ENCODE assay signal across 9 mouse cellular contexts in genomic region chr11:104246171-104246694, GRCm38 (mm10). TPM values are rescaled to one million over a fixed set of nuclear protein-coding genes. Genes with fewer than 3 reads are reported as not detected.
DNase-seq lines count a peak whose midpoint lies in the region; ATAC-seq and TF ChIP-seq lines count a peak whose summit lies in the region.
"Had no signal": no experiment of that assay in that cellular context is flagged by ENCODE, and none has a peak within 500 bp of the region (broad histone marks: within the 10 kb centered on the region; RNA-seq: fewer than 3 reads in every experiment).

No protein-coding gene starts in this region.

- no peak for TF ChIP-seq CTCF in liver, adult 2 months (IDR thresholded peaks at IDR 0.05; ENCODE audit: low read depth, low read length)
- TF ChIP-seq CTCF in kidney, postnatal 0 days (IDR thresholded peaks at IDR 0.05; ENCODE audit: low read depth), result no peak

- H3K4me3 ChIP-seq in liver, adult 2 months (ENCODE audit: insufficient read depth, low read depth, low read length), result no peak overlapping the region
- H3K4me3 ChIP-seq in embryonic facial prominence, embryonic 15.5 days (replicated peaks), result no peak overlapping the region
- H3K4me3 ChIP-seq in kidney, postnatal 0 days (replicated peaks; ENCODE audit: low read depth, low read length), result no peak overlapping the region

- no peaks in the 10 kb centered on the region for H3K79me2 ChIP-seq in liver, adult 2 months (ENCODE audit: control insufficient read depth, insufficient read depth, low read length)

- no peak overlapping the region for H3K27ac ChIP-seq in liver, adult 2 months (replicated peaks; ENCODE audit: insufficient read depth, low read depth, low read length)
- H3K27ac ChIP-seq in embryonic facial prominence, embryonic 15.5 days (replicated peaks), result no peak overlapping the region
- peak overlapping the region; percentile 62 for H3K27ac ChIP-seq in kidney, postnatal 0 days

- H3K9ac ChIP-seq in liver, adult 2 months (ENCODE audit: low read depth, low read length), result no peak overlapping the region
- H3K9ac ChIP-seq in embryonic facial prominence, embryonic 15.5 days, result no peak overlapping the region
- H3K9ac ChIP-seq in kidney, postnatal 0 days (ENCODE audit: low read depth, low read length), result no peak overlapping the region

- H3K27me3 ChIP-seq in liver, adult 2 months (ENCODE audit: control insufficient read depth, insufficient read depth, low read length), result no peaks in the 10 kb centered on the region
- H3K27me3 ChIP-seq in embryonic facial prominence, embryonic 15.5 days, result no peaks in the 10 kb centered on the region
- H3K27me3 ChIP-seq in kidney, postnatal 0 days (ENCODE audit: insufficient read depth, low read length), result no peaks in the 10 kb centered on the region

- 0 out of 2 replicates have a peak, but pooled peaks have one; percentile 51 for ATAC-seq in embryonic facial prominence, embryonic 15.5 days (ENCODE audit: insufficient number of reproducible peaks, low FRiP score, low TSS enrichment, low read depth)
- ATAC-seq in kidney, postnatal 0 days (replicated peaks; ENCODE audit: low FRiP score, low read depth), result peak; percentile 91

- TF ChIP-seq POLR2A in liver, adult 2 months (IDR thresholded peaks at IDR 0.05; ENCODE audit: extremely low read depth, insufficient read depth, low read length), result no peak

- 17% methylated on average over 6 of the region's 6 CpGs for WGBS in liver, adult 2 months
- 15% methylated on average over 6 of the region's 6 CpGs for WGBS in embryonic facial prominence, embryonic 15.5 days
- WGBS in kidney, postnatal 0 days, result 15% methylated on average over 6 of the region's 6 CpGs

- H3K4me1 ChIP-seq in liver, adult 2 months (ENCODE audit: control insufficient read depth, insufficient read depth, low read length), result no peaks in the 10 kb centered on the region
- 0 out of 2 replicates have a peak, but pooled peaks cover 12% of the 10 kb centered on the region for H3K4me1 ChIP-seq in embryonic facial prominence, embryonic 15.5 days
- peaks cover 9% of the 10 kb centered on the region; the same call in 1 of the 2 replicates for H3K4me1 ChIP-seq in kidney, postnatal 0 days (replicated peaks; ENCODE audit: insufficient read depth, low read length)

- DNase-seq in liver, adult 2 months (ENCODE audit: extremely low read depth, low read depth, low spot score), result peak; percentile 12
- no peak for DNase-seq in liver
- DNase-seq in kidney, postnatal 0 days (ENCODE audit: low spot score), result peak; percentile 53
- peak; percentile 46 for DNase-seq in retina, embryonic 14.5 days (ENCODE audit: low spot score)
- DNase-seq in spleen, postnatal 10 days (ENCODE audit: low spot score in 2 of 2), result no peak
- no peak for DNase-seq in ovary, postnatal 36 days (ENCODE audit: low spot score)
- DNase-seq in gastrocnemius, postnatal 25 days, result no peak
- DNase-seq: spleen, adult 18-20 months had no signal

- H3K4me2 ChIP-seq in embryonic facial prominence, embryonic 15.5 days (replicated peaks), result no peak overlapping the region
- peak overlapping the region; percentile 40 for H3K4me2 ChIP-seq in kidney, postnatal 0 days (ENCODE audit: low read length)

- H3K36me3 ChIP-seq in liver, adult 2 months (ENCODE audit: control insufficient read depth, insufficient read depth, low read length), result no peaks in the 10 kb centered on the region
- H3K36me3 ChIP-seq in embryonic facial prominence, embryonic 15.5 days, result no peaks in the 10 kb centered on the region
- H3K36me3 ChIP-seq in kidney, postnatal 0 days (ENCODE audit: insufficient read depth, low read length), result no peaks in the 10 kb centered on the region

- no peaks in the 10 kb centered on the region for H3K9me3 ChIP-seq in embryonic facial prominence, embryonic 15.5 days (replicated peaks)
- H3K9me3 ChIP-seq in kidney, postnatal 0 days (replicated peaks; ENCODE audit: low read length), result no peaks in the 10 kb centered on the region

RNA-seq across cellular contexts. Expression of gene Mapt, which starts 15.0 kb away (rescaled TPM):
- 1.5 and 1.6 TPM in 2 replicates for total RNA-seq in liver, adult 2 months (2014; rRNA removed)
- 1.2 and 1.4 TPM in 2 replicates for polyA plus RNA-seq in liver, adult 2 months (2012; rRNA removed)
- polyA plus RNA-seq in embryonic facial prominence, embryonic 15.5 days (2015; fragmentation: Nextera tagmentation; extraction: Ambion mirVana), result 6.7 and 10.5 TPM in 2 replicates
- polyA plus RNA-seq in kidney, postnatal 0 days (2015; fragmentation: Nextera tagmentation; extraction: Ambion mirVana), result 6.7 and 11.4 TPM in 2 replicates
- 10 to 100 TPM; 52.5 to 58.5 TPM for total RNA-seq in gastrocnemius, postnatal 25 days (2021)

Comparison
In these comparisons a context has a peak if more than half of its experiments do, and no peak if none do; other contexts are left out.
1. DNase-seq: peak in liver, adult 2 months (single experiment), kidney, postnatal 0 days (single experiment) and retina, embryonic 14.5 days (single experiment); none in liver (single experiment), spleen, postnatal 10 days (0 of 2), ovary, postnatal 36 days (single experiment) and gastrocnemius, postnatal 25 days (single experiment).